Mouse (Mus musculus) cerebellum, adult 2 months (tissue): ENCODE data around the gene Cmc1.

Source experiments
- CTCF ChIP-seq: fragments of 200-500 bp; IDR thresholded peaks from 2 replicates; pipeline ENCODE4 v1.5.1; 2011; ENCODE audit warnings: low read depth, mild to moderate bottlenecking, control low read depth, low read length, moderate library complexity, borderline replicate concordance; ENCODE audit not compliant: insufficient read depth
- POLR2A ChIP-seq: fragments of 200-500 bp; IDR thresholded peaks from 2 replicates; pipeline ENCODE4 v1.6.1; 2011; ENCODE audit warnings: low read length, control low read depth, borderline replicate concordance; ENCODE audit not compliant: insufficient read depth

- no peak for TF ChIP-seq CTCF
- TF ChIP-seq POLR2A = no peak
Measured at GRCm38 (mm10) chr9:118193263-118193662, 43.3 kb upstream of the Cmc1 start.
